Mouse (Mus musculus) layer of hippocampus, adult 2 months (tissue): ENCODE data around the gene Spindoc. TPM values are rescaled to one million over a fixed set of nuclear protein-coding genes. Genes with fewer than 3 reads are reported as not detected.

Experiments
- DNase-seq, 2 experiments: peaks; one replicate each; pipeline ENCODE4 v3.0.0; 2022; ENCODE audit warnings: low spot score in 2 of 2
- H3K27ac ChIP-seq: fragments of 200-600 bp; 2 replicates; pipeline ENCODE4 v1.8.1; 2022
- H3K4me3 ChIP-seq: fragments of 200-600 bp; 2 replicates; pipeline ENCODE4 v1.8.1; 2022; ENCODE audit warnings: mild to moderate bottlenecking
- CTCF ChIP-seq: fragments of 200-600 bp; conservative IDR thresholded peaks from 2 replicates; pipeline ENCODE4 v1.8.1; 2022; ENCODE audit warnings: antibody characterized with exemption, mild to moderate bottlenecking, moderate library complexity
- long read RNA-seq, 2 experiments: library from polyadenylated mRNA; stranded (forward); transcript quantifications; one replicate each; pipeline ENCODE4 v2.0.0; 2021; ENCODE audit warnings: borderline mapping rate in 2 of 2
- total RNA-seq, 2 experiments: library from RNA; stranded (reverse); gene quantifications; 2 replicates each; pipeline ENCODE4 v1.2.3; 2021

Gene Spindoc
- total RNA-seq: 10 to 100 TPM; 30.2 to 31.7 TPM
- long read RNA-seq, experiment 1, transcript Spindoc-201 (6 exons, 3,152 nt): major isoform, 12 of 20 reads
- long read RNA-seq, experiment 1, partial matches to known transcripts: 1 of 20 reads
- long read RNA-seq, experiment 1, other reads (novel, unspliced or antisense): 7 of 20 reads
- long read RNA-seq, experiment 2, transcript Spindoc-201 (6 exons, 3,152 nt): major isoform, 7 of 16 reads
- long read RNA-seq, experiment 2, partial matches to known transcripts: 3 of 16 reads
- long read RNA-seq, experiment 2, other reads (novel, unspliced or antisense): 5 of 16 reads

DNA sequence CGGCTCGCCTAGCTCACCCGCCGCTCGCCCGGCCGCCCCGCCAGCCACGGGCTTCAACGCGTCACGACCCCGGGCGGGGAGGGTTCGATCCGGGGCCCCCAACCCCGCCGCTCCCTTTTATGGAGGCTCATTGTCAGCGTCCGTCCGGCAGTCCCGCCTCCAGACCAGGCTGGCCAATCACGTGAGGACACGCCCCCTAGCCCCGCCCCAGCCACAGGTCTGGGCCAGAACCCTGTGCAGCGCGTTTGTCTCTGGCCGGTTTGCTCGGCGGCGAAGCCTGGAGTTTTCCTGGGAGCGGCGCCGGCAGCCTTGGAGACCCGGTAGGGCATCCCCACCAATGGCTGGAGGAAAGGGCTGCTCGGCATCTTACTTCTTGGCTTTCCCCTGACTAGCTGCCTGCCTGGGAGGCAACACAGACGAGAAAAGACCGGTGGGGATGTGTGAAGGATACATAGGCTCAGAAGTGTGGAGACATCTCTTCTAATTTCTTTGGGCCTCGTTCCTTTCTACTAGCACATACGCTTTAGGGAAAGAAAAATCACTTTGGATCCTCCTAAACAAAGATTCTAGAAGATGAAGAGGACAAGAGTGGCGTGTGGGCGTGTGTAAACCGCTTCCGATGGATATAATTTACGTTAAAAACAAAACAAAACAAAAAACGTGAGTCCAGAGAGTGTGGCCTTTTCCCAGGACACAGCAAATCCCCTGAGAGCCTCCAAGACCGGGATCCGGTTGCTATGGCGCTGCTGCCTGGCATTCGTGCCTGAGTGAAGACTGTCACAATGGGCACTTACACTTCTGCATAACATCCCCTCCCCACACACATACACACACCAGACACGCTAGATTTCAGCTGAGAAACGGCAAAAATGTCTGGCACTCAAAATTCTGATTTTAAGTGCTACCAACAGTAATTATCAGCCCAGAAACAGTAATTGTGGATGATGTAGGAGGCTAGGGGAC, at the start of gene Spindoc:
Gene Spindoc, minus strand, starts transcription at position 92 of the 963 bp plus-strand sequence.
- H3K4me3 ChIP-seq: peak within 1 kb of the TSS; percentile 96
- H3K27ac ChIP-seq: peak within 1 kb of the TSS; percentile 92
- DNase-seq: peak; percentile 97 to 98
- TF ChIP-seq CTCF: no peak

GRCm38 (mm10) chr19:7425398-7425775, 42.6 kb upstream of the Spindoc start:
- Histone ChIP-seq H3K4me3 (no peak overlapping the region), H3K27ac (no peak overlapping the region)
- no peak for DNase-seq
- no peak for TF ChIP-seq CTCF

GRCm38 (mm10) chr19:7424590-7425397, 42.0 kb upstream of the Spindoc start:
- H3K27ac ChIP-seq: peak overlapping the region; percentile 84
- no peak overlapping the region for H3K4me3 ChIP-seq
- TF ChIP-seq CTCF: 0 out of 2 replicates have a peak, but pooled peaks have one; percentile 16
- no peak for DNase-seq

- H3K27ac ChIP-seq: peak overlapping the region; percentile 84
- no peak for DNase-seq
- H3K4me3 ChIP-seq: peak overlapping the region; percentile 52; the same call in 1 of the 2 replicates
- TF ChIP-seq CTCF: no peak
Observed at GRCm38 (mm10) chr19:7424131-7424530, 41.3 kb upstream of the Spindoc start.

DNA sequence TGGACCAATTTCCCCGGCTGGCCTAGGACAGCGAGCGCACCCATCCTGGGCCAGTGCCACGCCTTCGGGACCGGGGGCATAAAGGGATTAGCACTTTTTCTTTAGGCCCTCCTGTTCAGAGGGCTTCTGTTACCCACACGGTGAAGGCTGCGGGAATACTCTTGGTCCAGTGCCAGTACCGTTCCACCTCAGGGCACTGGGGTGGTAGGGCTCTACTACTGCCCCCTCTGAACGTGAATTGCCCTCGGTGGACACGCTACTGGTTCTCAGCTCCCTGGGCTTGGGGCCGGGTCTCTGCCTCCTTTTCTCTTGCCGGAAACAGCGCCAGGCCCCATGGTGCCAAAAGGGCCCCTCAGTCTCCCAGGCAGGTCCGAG, 40.8 kb upstream of the Spindoc start:
- H3K4me3 ChIP-seq: peak overlapping the region; percentile 52
- peak overlapping the region; percentile 84 for H3K27ac ChIP-seq
- TF ChIP-seq CTCF: no peak
- DNase-seq: no peak

GRCm38 (mm10) chr19:7423028-7423655, 40.3 kb upstream of the Spindoc start:
- TF ChIP-seq CTCF: 0 out of 2 replicates have a peak, but pooled peaks have one; percentile 12
- Histone ChIP-seq H3K4me3 (peak overlapping the region; percentile 52), H3K27ac (peak overlapping the region; percentile 84)
- DNase-seq: peak; percentile 75 to 80

DNA sequence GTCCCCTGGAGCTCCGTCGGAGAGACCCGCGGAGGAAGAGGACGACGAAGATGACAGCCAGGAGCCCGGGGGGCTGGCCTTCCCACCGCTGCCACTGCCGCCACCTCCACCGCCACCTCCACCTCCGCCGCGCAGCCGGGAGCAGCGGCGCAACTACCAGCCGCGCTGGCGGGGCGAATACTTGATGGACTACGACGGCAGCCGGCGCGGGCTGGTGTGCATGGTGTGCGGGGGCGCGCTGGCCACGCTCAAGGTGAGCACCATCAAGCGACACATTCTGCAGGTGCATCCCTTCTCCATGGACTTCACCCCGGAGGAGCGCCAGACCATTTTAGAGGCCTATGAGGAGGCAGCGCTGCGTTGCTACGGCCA, 39.8 kb upstream of the Spindoc start:
- DNase-seq: no peak
- H3K4me3 ChIP-seq: peak overlapping the region; percentile 52
- TF ChIP-seq CTCF: no peak
- peak overlapping the region; percentile 84 for H3K27ac ChIP-seq

DNA sequence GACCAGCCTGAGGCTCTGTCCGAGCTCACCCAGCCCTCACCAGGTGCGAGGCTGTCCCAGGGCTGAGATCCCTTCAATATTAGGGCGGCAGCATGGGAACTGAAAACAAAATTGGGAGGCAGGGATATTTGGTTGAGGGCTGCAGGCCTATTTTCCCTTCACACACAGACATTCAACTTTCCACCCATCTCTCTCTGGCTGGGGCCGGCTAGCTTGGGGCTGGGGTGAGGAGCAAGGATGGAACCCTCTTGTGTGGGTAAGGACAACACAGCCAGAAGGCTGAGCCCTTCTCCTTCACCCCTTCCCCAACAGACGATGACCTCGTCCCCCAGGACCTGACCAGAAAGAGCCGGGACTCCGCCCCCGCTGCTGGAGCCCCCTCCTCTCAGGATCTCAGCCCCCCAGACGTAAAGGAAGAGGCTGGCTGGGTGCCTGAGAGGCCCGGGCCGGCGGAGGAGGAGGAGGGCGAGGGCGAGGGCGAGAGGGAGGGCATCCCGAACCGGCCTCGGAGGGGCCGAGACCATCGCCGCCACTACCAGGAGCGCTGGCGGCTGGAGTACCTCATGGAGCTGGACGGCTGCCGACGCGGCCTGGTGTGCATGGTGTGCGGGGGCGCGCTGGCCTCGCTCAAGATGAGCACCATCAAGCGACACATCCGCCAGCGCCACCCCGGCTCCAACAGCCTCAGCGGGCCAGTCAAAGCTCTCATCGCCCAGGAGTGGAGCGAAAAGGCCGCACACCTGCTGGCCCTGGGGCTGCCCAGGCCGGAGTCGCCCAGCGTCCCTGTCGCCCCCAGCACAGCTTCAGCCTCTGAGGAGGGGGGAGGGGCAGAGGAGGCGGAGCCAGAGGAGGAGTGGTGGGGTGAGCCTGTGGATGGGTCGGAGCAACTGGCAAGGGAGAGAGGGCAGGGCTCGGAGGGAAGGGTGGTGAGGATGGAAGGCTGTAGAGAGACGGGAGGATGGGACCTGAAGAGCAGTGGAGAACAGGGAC, 39.1 kb upstream of the Spindoc start:
- no peak for TF ChIP-seq CTCF
- Histone ChIP-seq H3K27ac (peak overlapping the region; percentile 84), H3K4me3 (peak overlapping the region; percentile 52)
- DNase-seq: peak in 1 of 2 experiments; percentile 56

DNA sequence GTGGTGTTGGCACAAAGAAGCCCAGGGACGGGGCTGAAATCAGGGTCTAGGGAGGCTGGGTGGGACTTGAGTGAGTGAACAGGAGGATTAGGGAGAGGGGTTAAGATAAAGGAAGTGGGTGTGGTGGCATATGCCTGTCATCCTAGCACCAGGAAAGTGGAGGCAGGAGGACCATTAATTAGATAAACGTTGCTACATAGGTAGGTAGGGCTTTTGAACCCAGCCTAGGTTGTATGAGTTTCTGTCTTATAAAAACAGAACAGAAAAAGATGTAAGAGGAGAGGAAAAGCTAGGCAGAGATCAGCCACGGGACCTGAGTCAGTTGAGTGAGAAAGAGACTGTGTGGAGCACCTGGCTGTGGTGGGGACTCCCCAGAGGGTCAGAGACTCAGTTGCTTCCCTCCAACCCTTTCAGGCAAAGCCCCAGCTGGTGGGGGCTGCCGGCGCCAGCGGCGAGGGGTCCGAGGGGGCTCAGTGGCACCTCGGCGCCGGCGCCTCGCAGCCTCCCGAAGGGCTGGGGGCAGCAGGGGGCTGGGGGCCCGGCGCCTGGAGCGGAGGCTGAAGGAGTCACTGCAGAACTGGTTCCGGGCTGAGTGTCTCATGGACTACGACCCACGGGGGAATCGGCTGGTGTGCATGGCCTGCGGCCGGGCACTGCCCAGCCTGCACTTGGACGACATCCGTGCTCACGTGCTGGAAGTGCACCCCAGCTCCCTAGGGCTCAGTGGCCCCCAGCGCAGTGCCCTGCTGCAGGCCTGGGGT, 38.2 kb upstream of the Spindoc start:
- peak overlapping the region; percentile 84; the same call in 1 of the 2 replicates for H3K27ac ChIP-seq
- H3K4me3 ChIP-seq: no peak overlapping the region
- no peak for DNase-seq
- no peak for TF ChIP-seq CTCF

DNA sequence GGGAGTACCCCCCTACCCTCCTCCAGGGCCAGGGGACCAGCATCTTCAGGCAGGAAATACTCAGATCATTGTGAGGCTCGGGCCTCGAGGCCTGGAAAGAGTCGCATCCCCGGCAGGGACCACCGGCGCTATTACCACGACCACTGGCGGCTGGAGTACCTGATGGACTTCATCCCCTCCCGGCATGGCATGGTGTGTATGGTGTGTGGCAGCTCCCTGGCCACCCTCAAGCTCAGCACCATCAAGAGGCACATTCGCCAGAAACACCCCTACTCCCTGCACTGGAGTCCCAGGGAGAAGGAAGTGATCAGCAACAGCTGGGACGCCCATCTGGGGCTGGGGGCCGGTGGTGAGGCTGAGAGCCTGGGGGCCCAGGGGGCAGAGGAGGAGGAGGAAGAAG, 37.3 kb upstream of the Spindoc start:
- no peak overlapping the region for H3K4me3 ChIP-seq
- no peak for TF ChIP-seq CTCF
- DNase-seq: no peak
- 0 out of 2 replicates have a peak overlapping the region, but pooled peaks have one; percentile 24 for H3K27ac ChIP-seq
